Mouse (Mus musculus): ENCODE data around the gene Caskin1. TPM values are rescaled to one million over a fixed set of nuclear protein-coding genes. Genes with fewer than 3 reads are reported as not detected.

Caskin1 gene
- polyA plus RNA-seq, 1 experiment: 122 TPM

GRCm38 (mm10) chr17:24549618-24550415 is 61.4 kb downstream of the Caskin1 start, which contains the start of gene Pkd1:
Gene Pkd1 (plus strand): TSS chr17:24549834.
- under 1% methylated on average over 72 of the region's 72 CpGs for WGBS
- H3K27ac ChIP-seq (ENCODE audit: insufficient read depth, low read length): peak within 1 kb of the TSS; percentile 90
- peak; percentile 91 for TF ChIP-seq POLR2A (IDR thresholded peaks at IDR 0.05; ENCODE audit: borderline replicate concordance, insufficient read depth, low read length)
- TF ChIP-seq CTCF (IDR thresholded peaks at IDR 0.05; ENCODE audit: borderline replicate concordance, insufficient read depth, low read depth, low read length): no peak
- H3K4me3 ChIP-seq (replicated peaks; ENCODE audit: insufficient read depth, low read depth, low read length): peak within 1 kb of the TSS; percentile 70
- DNase-seq: peak; percentile 99
- no peaks in the 10 kb centered on the region for H3K27me3 ChIP-seq (ENCODE audit: control insufficient read depth, insufficient read depth, low read length)
- H3K4me1 ChIP-seq (ENCODE audit: control insufficient read depth, insufficient read depth, low read length): peaks cover 7% of the 10 kb centered on the region; the same call in 1 of the 2 replicates

DNA sequence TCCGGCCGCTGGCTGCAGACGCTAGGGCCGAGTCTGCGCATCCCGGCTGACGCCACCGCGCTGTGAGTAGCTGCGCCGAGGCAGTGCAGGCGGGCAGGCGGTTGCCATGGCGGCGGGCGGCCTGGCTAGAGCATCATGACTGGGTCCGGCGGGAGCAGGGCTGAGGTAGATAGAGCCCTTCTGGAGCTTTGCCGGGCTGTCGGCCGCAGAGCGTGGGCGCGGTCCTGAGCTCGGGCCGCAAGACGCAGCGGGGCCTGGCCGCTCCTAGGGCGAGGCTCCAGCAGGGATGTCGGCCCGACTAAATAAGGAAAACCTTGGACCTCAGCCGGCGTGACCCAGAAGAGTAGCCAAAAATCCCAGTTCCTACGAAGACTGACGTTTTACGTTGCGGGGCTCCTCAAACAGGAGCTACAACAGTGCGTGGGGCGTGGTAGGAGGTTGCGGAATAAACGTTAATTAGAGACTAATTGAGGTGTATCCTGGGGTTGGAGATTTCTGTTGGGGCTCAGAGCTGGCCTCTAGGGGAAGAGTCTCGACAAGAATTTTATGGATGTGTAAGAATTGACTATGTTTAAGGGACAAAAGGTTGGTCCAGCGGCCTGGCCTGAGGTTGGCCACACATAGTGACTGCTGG is 62.1 kb downstream of the Caskin1 start:
- Histone ChIP-seq H3K4me1 (ENCODE audit: control insufficient read depth, insufficient read depth, low read length) (peaks cover 13% of the 10 kb centered on the region), H3K27me3 (ENCODE audit: control insufficient read depth, insufficient read depth, low read length) (no peaks in the 10 kb centered on the region), H3K4me3 (replicated peaks; ENCODE audit: insufficient read depth, low read depth, low read length) (peak overlapping the region; percentile 70), H3K27ac (ENCODE audit: insufficient read depth, low read length) (peak overlapping the region; percentile 90)
- peak; percentile 85 to 86 for DNase-seq
- TF ChIP-seq CTCF (IDR thresholded peaks at IDR 0.05; ENCODE audit: borderline replicate concordance, insufficient read depth, low read depth, low read length) (no peak), POLR2A (IDR thresholded peaks at IDR 0.05; ENCODE audit: borderline replicate concordance, insufficient read depth, low read length) (no peak)
- under 1% methylated on average over 44 of the region's 44 CpGs for WGBS

GRCm38 (mm10) chr17:24551050-24551444 is 62.6 kb downstream of the Caskin1 start:
- no peaks in the 10 kb centered on the region for H3K27me3 ChIP-seq (ENCODE audit: control insufficient read depth, insufficient read depth, low read length)
- TF ChIP-seq CTCF (IDR thresholded peaks at IDR 0.05; ENCODE audit: borderline replicate concordance, insufficient read depth, low read depth, low read length) (no peak), POLR2A (IDR thresholded peaks at IDR 0.05; ENCODE audit: borderline replicate concordance, insufficient read depth, low read length) (no peak)
- H3K4me3 ChIP-seq (replicated peaks; ENCODE audit: insufficient read depth, low read depth, low read length): peak overlapping the region; percentile 70
- 11% methylated on average over 3 of the region's 3 CpGs for WGBS
- H3K4me1 ChIP-seq (ENCODE audit: control insufficient read depth, insufficient read depth, low read length): peaks cover 13% of the 10 kb centered on the region
- DNase-seq: no peak
- H3K27ac ChIP-seq (ENCODE audit: insufficient read depth, low read length): peak overlapping the region; percentile 90; the same call in 1 of the 2 replicates

- peaks cover 49% of the 10 kb centered on the region for H3K4me1 ChIP-seq (ENCODE audit: control insufficient read depth, insufficient read depth, low read length)
- WGBS: 56% methylated on average over 7 of the region's 7 CpGs
These were observed 68.7 kb downstream of the Caskin1 start for GRCm38 (mm10) chr17:24557091-24557490.

More at GRCm38 (mm10) chr17:24557091-24557490, 68.7 kb downstream of the Caskin1 start:
- H3K27me3 ChIP-seq (ENCODE audit: control insufficient read depth, insufficient read depth, low read length): no peaks in the 10 kb centered on the region
- TF ChIP-seq POLR2A (IDR thresholded peaks at IDR 0.05; ENCODE audit: borderline replicate concordance, insufficient read depth, low read length) (no peak), CTCF (IDR thresholded peaks at IDR 0.05; ENCODE audit: borderline replicate concordance, insufficient read depth, low read depth, low read length) (no peak)
- H3K27ac ChIP-seq (ENCODE audit: insufficient read depth, low read length): 0 out of 2 replicates have a peak overlapping the region, but pooled peaks have one; percentile 2
- DNase-seq: no peak
- no peak overlapping the region for H3K4me3 ChIP-seq (replicated peaks; ENCODE audit: insufficient read depth, low read depth, low read length)

Other genes with a start within 250 kb of the Caskin1 start
- 3.6 and 4.1 TPM in 2 replicates for gene Ccnf, start 237.1 kb upstream of the Caskin1 start, polyA plus RNA-seq (2012; rRNA removed)
- gene Abca17, start 137.5 kb upstream of the Caskin1 start, polyA plus RNA-seq (2012; rRNA removed): 0.22 and 0.31 TPM in 2 replicates
- 57.0 and 58.6 TPM in 2 replicates for gene Abca3, start 136.7 kb upstream of the Caskin1 start, polyA plus RNA-seq (2012; rRNA removed)
- gene Rnps1, start 74.0 kb upstream of the Caskin1 start, polyA plus RNA-seq (2012; rRNA removed): 254 and 263 TPM in 2 replicates
- 77.3 and 78.6 TPM in 2 replicates for gene Eci1, start 62.0 kb upstream of the Caskin1 start, polyA plus RNA-seq (2012; rRNA removed)
- 22.3 and 22.7 TPM in 2 replicates for gene Dnase1l2, start 45.5 kb upstream of the Caskin1 start, polyA plus RNA-seq (2012; rRNA removed)
- gene E4f1, start 18.3 kb upstream of the Caskin1 start, polyA plus RNA-seq (2012; rRNA removed): 79.4 and 80.6 TPM in 2 replicates
- gene Pgp, start 18.2 kb upstream of the Caskin1 start, polyA plus RNA-seq (2012; rRNA removed): 126 and 133 TPM in 2 replicates
- 2.3 TPM in 2 replicates for gene Bricd5, start 14.7 kb upstream of the Caskin1 start, polyA plus RNA-seq (2012; rRNA removed)
- 55.9 and 63.5 TPM in 2 replicates for gene Mlst8, start 9.5 kb upstream of the Caskin1 start, polyA plus RNA-seq (2012; rRNA removed)
- gene Traf7, start 39.3 kb downstream of the Caskin1 start, polyA plus RNA-seq (2012; rRNA removed): 197 and 198 TPM in 2 replicates
- 21.7 and 22.6 TPM in 2 replicates for gene Rab26, start 45.6 kb downstream of the Caskin1 start, polyA plus RNA-seq (2012; rRNA removed)
- 122 and 132 TPM in 2 replicates for gene Pkd1, start 61.2 kb downstream of the Caskin1 start, polyA plus RNA-seq (2012; rRNA removed)
- 168 and 194 TPM in 2 replicates for gene Tsc2, start 144.0 kb downstream of the Caskin1 start, polyA plus RNA-seq (2012; rRNA removed)
- gene Nthl1, start 144.1 kb downstream of the Caskin1 start, polyA plus RNA-seq (2012; rRNA removed): 9.0 TPM in 2 replicates
- gene Slc9a3r2, start 161.7 kb downstream of the Caskin1 start, polyA plus RNA-seq (2012; rRNA removed): 140 and 146 TPM in 2 replicates
- gene Npw, start 169.9 kb downstream of the Caskin1 start, polyA plus RNA-seq (2012; rRNA removed): not detected in 2 replicates
- gene Zfp598, start 181.1 kb downstream of the Caskin1 start, polyA plus RNA-seq (2012; rRNA removed): 92.6 and 98.6 TPM in 2 replicates
- gene Syngr3, start 201.4 kb downstream of the Caskin1 start, polyA plus RNA-seq (2012; rRNA removed): 130 and 132 TPM in 2 replicates
- gene Gfer, start 207.6 kb downstream of the Caskin1 start, polyA plus RNA-seq (2012; rRNA removed): 26.7 and 30.9 TPM in 2 replicates
- 7.3 and 7.4 TPM in 2 replicates for gene Noxo1, start 207.6 kb downstream of the Caskin1 start, polyA plus RNA-seq (2012; rRNA removed)
- 60.6 and 62.4 TPM in 2 replicates for gene Tbl3, start 219.1 kb downstream of the Caskin1 start, polyA plus RNA-seq (2012; rRNA removed)
- 0.18 and 0.57 TPM in 2 replicates for gene Rnf151, start 229.5 kb downstream of the Caskin1 start, polyA plus RNA-seq (2012; rRNA removed)
- 577 and 621 TPM in 2 replicates for gene Rps2, start 229.5 kb downstream of the Caskin1 start, polyA plus RNA-seq (2012; rRNA removed)
- 548 and 613 TPM in 2 replicates for gene Ndufb10, start 235.9 kb downstream of the Caskin1 start, polyA plus RNA-seq (2012; rRNA removed)
- gene Rpl3l, start 239.2 kb downstream of the Caskin1 start, polyA plus RNA-seq (2012; rRNA removed): 0.67 and 0.70 TPM in 2 replicates
- gene Msrb1, start 248.0 kb downstream of the Caskin1 start, polyA plus RNA-seq (2012; rRNA removed): 63.3 and 66.8 TPM in 2 replicates

All from cerebellum, adult 2 months (tissue).